Mouse (Mus musculus) left cerebral cortex, adult 2 months (tissue): Measurements from ENCODE around the gene Cfap97d2. TPM values are rescaled to one million over a fixed set of nuclear protein-coding genes. Genes with fewer than 3 reads are reported as not detected.

Experiments
- DNase-seq, 2 experiments: peaks; one replicate each; pipeline ENCODE4 v3.0.0; 2021 to 2022; ENCODE audit warnings: low spot score in 2 of 2, mixed read lengths in 1 of 2; ENCODE audit errors: extremely low spot score in 1 of 2
- H3K27ac ChIP-seq: fragments of 200-600 bp; 2 replicates; pipeline ENCODE4 v1.8.1; 2022
- H3K4me3 ChIP-seq: fragments of 200-600 bp; 2 replicates; pipeline ENCODE4 v1.8.1; 2022
- CTCF ChIP-seq: fragments of 200-600 bp; IDR thresholded peaks from 2 replicates; pipeline ENCODE4 v1.8.1; 2022; ENCODE audit warnings: antibody characterized with exemption, mild to moderate bottlenecking, moderate library complexity
- intact Hi-C: fragments of 180-260 bp; cut with DNase I; formaldehyde crosslinking; loops from one replicate; pipeline ENCODE4 v1.15.1; 2025
- total RNA-seq, 2 experiments: library from RNA; stranded (reverse); gene quantifications; 2 replicates each; pipeline ENCODE4 v1.2.3; 2021

Gene Cfap97d2
- total RNA-seq, 2 experiments from 2014 or later = 1.0 to 1.4 TPM

DNA sequence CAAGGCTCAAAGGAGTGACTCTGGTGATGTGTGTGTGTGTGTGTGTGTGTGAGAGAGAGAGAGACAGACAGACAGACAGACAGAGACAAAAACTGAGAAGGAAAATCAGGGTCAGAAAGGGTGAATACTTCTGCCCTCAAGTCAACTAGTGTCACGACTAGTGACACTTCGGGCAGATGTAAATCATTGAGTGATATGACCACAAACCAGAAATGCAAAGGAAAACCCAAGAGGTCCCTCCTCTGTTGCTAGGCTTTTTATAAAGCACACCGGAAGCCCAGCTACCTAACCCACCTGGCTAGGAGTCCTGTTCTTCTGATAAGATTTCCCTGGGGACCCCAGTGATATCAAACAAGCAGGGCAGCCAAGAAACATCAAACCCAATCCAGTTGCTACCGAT lies 30.6 kb upstream of the Cfap97d2 start:
- intact Hi-C loops = no loop called here
- peak overlapping the region; percentile 78 for H3K27ac ChIP-seq
- H3K4me3 ChIP-seq = peak overlapping the region; percentile 99
- no peak for DNase-seq
- TF ChIP-seq CTCF = no peak

- Histone ChIP-seq H3K4me3 (peak overlapping the region; percentile 99), H3K27ac (peak overlapping the region; percentile 78)
- TF ChIP-seq CTCF = no peak
- intact Hi-C loops = no loop called here
- no peak for DNase-seq
These were observed 30.2 kb upstream of the Cfap97d2 start for GRCm38 (mm10) chr8:13675524-13675923.

DNA sequence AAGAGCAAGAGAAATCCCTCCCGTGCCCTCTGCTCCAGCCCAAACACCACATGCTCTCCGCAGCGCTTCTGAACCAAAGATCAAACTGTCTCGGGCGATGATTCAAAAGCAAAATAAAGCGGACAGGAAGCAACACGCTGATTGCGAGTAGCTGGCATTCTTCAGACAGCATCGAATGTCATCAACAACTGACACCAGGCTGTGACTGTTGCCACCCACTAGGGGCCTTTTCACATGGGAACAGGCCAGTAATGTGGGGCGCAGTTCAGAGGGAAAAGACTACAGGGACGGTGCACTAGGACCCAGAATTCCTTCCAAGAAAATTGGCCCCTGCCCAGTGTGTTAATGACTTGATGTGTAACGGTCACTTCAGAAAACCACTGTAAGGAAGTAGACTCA lies 29.4 kb upstream of the Cfap97d2 start:
- intact Hi-C loops = loop anchor here (2.0 kb wide), 3 partner anchors 28 to 126 kb away; no protein-coding TSS in a partner anchor
- H3K27ac ChIP-seq = peak overlapping the region; percentile 78
- DNase-seq = peak; percentile 26 to 42
- peak overlapping the region; percentile 99 for H3K4me3 ChIP-seq
- peak; percentile 8 for TF ChIP-seq CTCF

DNA sequence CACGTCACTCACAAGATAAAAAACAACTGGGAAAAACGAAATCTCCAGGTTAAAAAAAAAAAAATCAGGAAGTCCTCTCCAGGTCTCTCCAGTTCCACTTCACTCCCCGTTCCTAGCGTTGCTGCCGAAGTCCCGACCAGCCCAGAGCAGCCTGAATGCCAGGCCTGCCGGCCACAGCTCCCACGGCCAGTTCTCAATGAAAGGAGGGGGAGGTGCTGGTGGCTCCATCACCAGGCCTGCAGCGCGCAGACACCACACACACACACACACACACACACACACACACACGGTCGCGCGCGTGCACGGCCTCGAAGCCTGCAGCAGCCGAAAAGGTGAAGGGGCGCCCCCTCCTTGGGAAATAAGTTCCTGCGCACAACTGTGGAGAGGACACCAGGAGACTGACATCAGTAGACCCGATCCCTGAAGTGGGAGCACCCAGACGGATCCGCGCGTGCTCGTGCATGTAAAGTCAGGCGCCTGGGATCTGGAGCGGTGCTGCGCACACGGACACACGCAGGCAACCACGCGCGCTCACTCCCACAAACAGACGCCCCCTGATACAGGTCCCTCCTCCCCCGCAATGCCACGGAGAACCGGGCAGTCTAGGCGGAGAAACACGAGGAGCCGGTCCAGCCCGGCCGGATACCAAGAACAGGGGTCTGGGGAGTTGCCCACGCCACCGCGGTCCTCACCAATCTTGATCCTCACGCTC lies 28.8 kb upstream of the Cfap97d2 start:
- no peak for TF ChIP-seq CTCF
- intact Hi-C loops = loop anchor here (1.0 to 2.0 kb wide), 4 partner anchors 28 to 126 kb away; partner anchors contain the start of gene Cfap97d2
- Histone ChIP-seq H3K4me3 (peak overlapping the region; percentile 99), H3K27ac (peak overlapping the region; percentile 78)
- DNase-seq = peak; percentile 66 to 68

- no peak for TF ChIP-seq CTCF
- Histone ChIP-seq H3K27ac (peak within 1 kb of the TSS; percentile 78), H3K4me3 (peak within 1 kb of the TSS; percentile 99)
- DNase-seq = peak; percentile 94 to 96
- intact Hi-C loops = loop anchor here (1.0 to 2.0 kb wide), 4 partner anchors 28 to 127 kb away; partner anchors contain the start of gene Cfap97d2
These were observed 28.2 kb upstream of the Cfap97d2 start, which contains the start of gene Rasa3 for GRCm38 (mm10) chr8:13677413-13677883. TSS of gene Rasa3 (minus strand) at chr8:13677603.

- H3K27ac ChIP-seq = no peak overlapping the region
- peak overlapping the region; percentile 99; the same call in 1 of the 2 replicates for H3K4me3 ChIP-seq
- TF ChIP-seq CTCF = no peak
- intact Hi-C loops = no loop called here
- DNase-seq = no peak
These were observed 27.5 kb upstream of the Cfap97d2 start for GRCm38 (mm10) chr8:13678182-13678581.

DNA sequence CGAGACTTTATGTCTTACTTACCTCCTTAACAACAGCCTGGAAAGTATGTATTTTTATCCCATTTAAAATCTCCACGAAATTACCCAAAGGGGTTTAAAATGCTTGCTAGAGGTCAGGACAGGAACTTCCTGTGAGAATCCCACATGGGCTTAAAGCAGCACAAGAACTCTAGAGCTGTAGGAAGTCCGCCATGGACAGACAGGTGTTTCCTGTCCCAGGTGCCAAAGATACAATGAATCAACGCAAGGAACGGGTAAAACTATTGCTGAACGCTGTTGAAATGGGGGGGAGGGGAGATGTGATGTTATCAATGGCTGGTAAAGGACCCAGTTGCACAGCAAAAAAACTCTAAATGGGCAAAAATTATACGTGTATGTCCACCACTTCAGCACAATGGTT lies 21.6 kb upstream of the Cfap97d2 start:
- DNase-seq = no peak
- no peak for TF ChIP-seq CTCF
- intact Hi-C loops = no loop called here
- Histone ChIP-seq H3K27ac (no peak overlapping the region), H3K4me3 (no peak overlapping the region)

GRCm38 (mm10) chr8:13685674-13686314 lies 19.9 kb upstream of the Cfap97d2 start:
- DNase-seq = no peak
- intact Hi-C loops = no loop called here
- TF ChIP-seq CTCF = no peak
- H3K4me3 ChIP-seq = no peak overlapping the region
- no peak overlapping the region for H3K27ac ChIP-seq

DNA sequence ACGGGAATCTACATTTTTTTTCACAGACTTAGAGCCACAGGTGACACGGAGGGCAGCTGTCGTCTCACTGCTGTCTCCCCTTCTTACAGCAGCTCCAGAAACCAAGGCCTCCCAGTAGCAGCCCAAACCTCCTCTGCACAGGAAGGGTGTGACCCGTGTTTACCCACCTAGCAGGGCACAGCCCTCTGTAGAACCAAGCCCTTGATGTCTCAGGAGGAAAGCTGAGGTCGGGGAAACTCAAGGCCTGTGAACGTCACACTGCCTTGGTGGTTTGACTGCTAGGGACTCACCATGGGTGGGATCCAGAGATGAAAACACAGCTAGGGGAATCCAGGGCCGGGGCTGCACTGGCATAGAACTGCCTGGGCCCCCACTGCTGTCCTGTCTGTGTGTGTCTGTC lies 19.3 kb upstream of the Cfap97d2 start:
- intact Hi-C loops = no loop called here
- TF ChIP-seq CTCF = no peak
- Histone ChIP-seq H3K27ac (no peak overlapping the region), H3K4me3 (no peak overlapping the region)
- no peak for DNase-seq

DNA sequence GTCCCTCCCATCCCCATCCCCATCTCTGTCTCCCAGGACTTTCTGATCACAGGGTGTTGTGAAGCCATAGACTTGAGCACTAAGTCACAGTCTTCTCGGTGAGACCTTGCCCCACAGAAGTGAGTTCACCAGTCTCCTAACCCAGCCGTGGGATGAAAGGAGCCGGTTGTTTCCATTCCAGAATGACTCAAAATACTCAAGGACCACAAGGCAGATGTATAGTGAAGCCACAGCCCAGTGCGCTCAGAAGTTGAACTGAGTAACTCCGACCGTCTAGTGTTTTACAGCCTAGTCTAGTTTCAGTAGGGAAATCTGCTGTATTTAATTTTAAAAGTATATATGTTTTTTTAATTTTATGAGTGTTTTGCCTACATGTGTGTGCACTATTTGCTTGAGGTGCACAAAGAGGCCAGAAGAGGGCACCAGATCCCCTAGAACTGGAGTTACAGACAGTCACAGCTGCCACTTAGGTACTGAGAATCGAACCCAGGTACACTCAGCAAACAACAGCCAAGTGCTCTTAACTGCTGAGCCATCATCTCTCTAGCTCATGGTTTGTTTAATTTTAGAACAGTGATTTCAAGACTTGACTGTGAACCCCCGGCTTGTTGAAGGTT lies 18.5 kb upstream of the Cfap97d2 start:
- intact Hi-C loops = no loop called here
- Histone ChIP-seq H3K27ac (no peak overlapping the region), H3K4me3 (no peak overlapping the region)
- DNase-seq = no peak
- peak; percentile 17 for TF ChIP-seq CTCF

DNA sequence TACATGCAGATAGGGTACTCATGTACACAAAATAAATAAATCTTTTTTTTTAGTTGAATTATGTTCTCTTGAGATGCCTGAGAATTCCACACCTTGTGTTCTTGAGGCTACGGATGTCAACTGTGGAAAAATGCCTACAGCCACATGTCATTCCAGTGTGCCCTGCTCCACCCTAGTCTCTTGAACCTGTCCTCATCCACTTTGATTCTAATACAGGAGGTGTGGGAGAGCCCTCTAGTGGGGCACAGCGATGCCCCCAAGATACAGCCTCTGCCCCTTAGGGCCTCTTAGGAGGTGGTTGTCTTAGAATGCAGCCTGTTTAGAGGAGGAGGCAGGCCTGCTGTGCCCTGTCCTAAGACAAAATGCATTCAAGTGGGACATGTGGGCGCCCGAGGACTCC lies 17.7 kb upstream of the Cfap97d2 start:
- intact Hi-C loops = no loop called here
- no peak overlapping the region for H3K4me3 ChIP-seq
- DNase-seq = no peak
- H3K27ac ChIP-seq = no peak overlapping the region
- peak; percentile 26 for TF ChIP-seq CTCF

DNA sequence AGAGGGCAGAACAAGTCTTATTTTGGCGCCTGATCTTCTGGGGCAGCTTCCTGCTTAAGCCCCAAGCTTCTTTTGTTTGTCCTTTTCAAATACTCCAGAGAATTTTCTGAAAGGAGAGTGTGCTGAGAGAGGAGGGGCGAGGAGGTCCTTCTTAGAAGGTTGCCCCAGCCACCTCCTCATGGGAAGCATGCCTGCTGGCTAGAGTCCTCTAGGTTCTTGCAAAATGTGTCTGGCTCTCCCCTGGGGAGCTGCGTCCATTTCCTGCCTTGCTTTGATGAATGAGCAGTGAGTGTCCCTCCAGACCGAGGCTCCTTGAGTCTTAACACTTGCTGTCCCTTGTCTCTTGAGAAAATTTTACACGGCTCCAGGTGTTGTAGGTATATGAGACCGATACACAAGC lies 17.2 kb upstream of the Cfap97d2 start:
- TF ChIP-seq CTCF = no peak
- Histone ChIP-seq H3K27ac (no peak overlapping the region), H3K4me3 (no peak overlapping the region)
- intact Hi-C loops = no loop called here
- no peak for DNase-seq
